Mouse (Mus musculus) olfactory bulb, adult 2 months (tissue): ENCODE measurements around the gene Sh2d4b. TPM values are rescaled to one million over a fixed set of nuclear protein-coding genes. Genes with fewer than 3 reads are reported as not detected.

Experiments used
- H3K27ac ChIP-seq: fragments of 200-500 bp; 2 replicates; pipeline ENCODE4 v1.5.1; 2012; ENCODE audit warnings: low read depth, low read length; ENCODE audit not compliant: insufficient read depth
- H3K4me1 ChIP-seq: fragments of 200-500 bp; 2 replicates; pipeline ENCODE4 v1.6.1; 2012; ENCODE audit warnings: low read length; ENCODE audit not compliant: control insufficient read depth, insufficient read depth
- H3K4me3 ChIP-seq: fragments of 200-500 bp; 2 replicates; pipeline ENCODE4 v1.5.1; 2012; ENCODE audit warnings: mild to moderate bottlenecking, low read depth, low read length, moderate library complexity; ENCODE audit not compliant: insufficient read depth
- CTCF ChIP-seq: fragments of 200-500 bp; IDR thresholded peaks from 2 replicates; pipeline ENCODE4 v1.5.1; 2012; ENCODE audit warnings: low read depth, mild to moderate bottlenecking, low read length, moderate library complexity; ENCODE audit not compliant: insufficient read depth
- POLR2A ChIP-seq: fragments of 200-500 bp; IDR thresholded peaks from 2 replicates; pipeline ENCODE4 v1.6.1; 2012; ENCODE audit warnings: mild to moderate bottlenecking, low read depth, low read length, moderate library complexity; ENCODE audit not compliant: insufficient read depth
- WGBS: fragments of 180-500 bp; shearing (Covaris S2); methylation state at CpG from one replicate; pipeline ENCODE4 v1.1.7; 2018; 5-methylcytosine and 5-hydroxymethylcytosine counted together
- polyA plus RNA-seq: library from polyadenylated mRNA; stranded (reverse); fragments of >200 nt; gene quantifications from 2 replicates; pipeline ENCODE4 v1.2.4, GENCODE M21; 2012; ENCODE audit warnings: low replicate concordance; ENCODE audit not compliant: missing spikeins, insufficient read depth, insufficient read length

Gene Sh2d4b
- polyA plus RNA-seq, 1 experiment = not detected

- Histone ChIP-seq H3K27ac (no peak overlapping the region), H3K4me1 (no peaks in the 10 kb centered on the region), H3K4me3 (no peak overlapping the region)
- no peak for TF ChIP-seq POLR2A
- TF ChIP-seq CTCF = no peak
- WGBS = 89% methylated on average over 5 of the region's 5 CpGs
Measured at GRCm38 (mm10) chr14:40873961-40874360, 19.1 kb downstream of the Sh2d4b start.

- TF ChIP-seq CTCF (no peak), POLR2A (no peak)
- no peak overlapping the region for H3K27ac ChIP-seq
- H3K4me3 ChIP-seq = no peak overlapping the region
- WGBS = 72% methylated on average over 3 of the region's 3 CpGs
- H3K4me1 ChIP-seq = no peaks in the 10 kb centered on the region
Measured at GRCm38 (mm10) chr14:40870598-40870997, 22.5 kb downstream of the Sh2d4b start.

GRCm38 (mm10) chr14:40864811-40865514, 28.1 kb downstream of the Sh2d4b start:
- Histone ChIP-seq H3K4me3 (no peak overlapping the region), H3K4me1 (no peaks in the 10 kb centered on the region), H3K27ac (no peak overlapping the region)
- WGBS = 56% methylated on average over 6 of the region's 6 CpGs
- TF ChIP-seq CTCF = no peak
- no peak for TF ChIP-seq POLR2A

- 94% methylated on average over 3 of the region's 3 CpGs for WGBS
- no peak overlapping the region for H3K4me3 ChIP-seq
Measured at GRCm38 (mm10) chr14:40863659-40864058, 29.4 kb downstream of the Sh2d4b start.

GRCm38 (mm10) chr14:40863022-40863421, 30.0 kb downstream of the Sh2d4b start:
- H3K27ac ChIP-seq = no peak overlapping the region
- no peak overlapping the region for H3K4me3 ChIP-seq
- H3K4me1 ChIP-seq = no peaks in the 10 kb centered on the region
- TF ChIP-seq CTCF = no peak
- TF ChIP-seq POLR2A = no peak

More at GRCm38 (mm10) chr14:40863659-40864058, 29.4 kb downstream of the Sh2d4b start:
- H3K27ac ChIP-seq = no peak overlapping the region
- TF ChIP-seq CTCF (no peak), POLR2A (no peak)
- H3K4me1 ChIP-seq = no peaks in the 10 kb centered on the region

GRCm38 (mm10) chr14:40852978-40853377, 40.1 kb downstream of the Sh2d4b start:
- Histone ChIP-seq H3K4me3 (no peak overlapping the region), H3K4me1 (no peaks in the 10 kb centered on the region), H3K27ac (no peak overlapping the region)
- WGBS = 83% methylated on average over 5 of the region's 5 CpGs
- no peak for TF ChIP-seq CTCF
- no peak for TF ChIP-seq POLR2A

GRCm38 (mm10) chr14:40837397-40837796, 55.7 kb downstream of the Sh2d4b start:
- TF ChIP-seq POLR2A (no peak), CTCF (no peak)
- no peak overlapping the region for H3K4me3 ChIP-seq
- no peaks in the 10 kb centered on the region for H3K4me1 ChIP-seq
- H3K27ac ChIP-seq = no peak overlapping the region

- TF ChIP-seq CTCF (no peak), POLR2A (no peak)
- Histone ChIP-seq H3K27ac (no peak overlapping the region), H3K4me1 (no peaks in the 10 kb centered on the region), H3K4me3 (no peak overlapping the region)
- 84% methylated on average over 9 of the region's 9 CpGs for WGBS
Measured at GRCm38 (mm10) chr14:40830505-40830904, 62.6 kb downstream of the Sh2d4b start.

- H3K4me3 ChIP-seq = no peak overlapping the region
- no peaks in the 10 kb centered on the region for H3K4me1 ChIP-seq
- TF ChIP-seq CTCF (no peak), POLR2A (no peak)
- WGBS = 74% methylated on average over 11 of the region's 11 CpGs
- no peak overlapping the region for H3K27ac ChIP-seq
Measured at GRCm38 (mm10) chr14:40830094-40830493, 63.0 kb downstream of the Sh2d4b start.

GRCm38 (mm10) chr14:40818051-40818450, 75.0 kb downstream of the Sh2d4b start:
- Histone ChIP-seq H3K4me3 (no peak overlapping the region), H3K27ac (no peak overlapping the region), H3K4me1 (no peaks in the 10 kb centered on the region)
- TF ChIP-seq POLR2A (no peak), CTCF (no peak)
- WGBS = 59% methylated on average over 2 of the region's 2 CpGs

- no peak overlapping the region for H3K4me3 ChIP-seq
- H3K4me1 ChIP-seq = no peaks in the 10 kb centered on the region
- 88% methylated on average over 5 of the region's 5 CpGs for WGBS
- H3K27ac ChIP-seq = no peak overlapping the region
- TF ChIP-seq POLR2A (no peak), CTCF (no peak)
Measured at GRCm38 (mm10) chr14:40816715-40817114, 76.4 kb downstream of the Sh2d4b start.
